Mouse (Mus musculus) testis, adult 2 months (tissue): ENCODE results near the gene Sacm1l.

Source experiments
- CTCF ChIP-seq: fragments of 200-500 bp; IDR thresholded peaks from 2 replicates; pipeline ENCODE4 v1.5.1; 2012; ENCODE audit warnings: low read depth, mild to moderate bottlenecking, inconsistent platforms, low read length, moderate library complexity; ENCODE audit not compliant: control insufficient read depth, insufficient read depth, insufficient replicate concordance
- POLR2A ChIP-seq: fragments of 200-500 bp; IDR thresholded peaks from 2 replicates; pipeline ENCODE4 v1.6.1; 2012; ENCODE audit warnings: low read depth, mild to moderate bottlenecking, inconsistent platforms, low read length, moderate library complexity; ENCODE audit not compliant: control insufficient read depth

GRCm38 (mm10) chr9:123518969-123519894 is 10.3 kb upstream of the Sacm1l start:
- TF ChIP-seq POLR2A = no peak
- no peak for TF ChIP-seq CTCF
